Mouse (Mus musculus) ovary, postnatal 10 days (tissue): ENCODE measurements around the gene Olfr888.

Experiments used
- DNase-seq: peaks from one replicate; pipeline ENCODE4 v3.0.0; 2022; ENCODE audit warnings: low spot score

Olfr888 gene

GRCm38 (mm10) chr9:38107828-38108227 lies at the start of gene Olfr888:
TSS of gene Olfr888 (plus strand) at chr9:38108128.
- DNase-seq = no peak

- no peak for DNase-seq
Observed at GRCm38 (mm10) chr9:38061022-38061421, 46.9 kb upstream of the Olfr888 start, which contains the start of gene Olfr885. TSS of gene Olfr885 (plus strand) at chr9:38061322.

GRCm38 (mm10) chr9:38083772-38084171 lies 24.2 kb upstream of the Olfr888 start, which contains the start of gene Olfr887:
TSS of gene Olfr887 (plus strand) at chr9:38084072.
- no peak for DNase-seq

GRCm38 (mm10) chr9:38114898-38115297 lies 7.0 kb downstream of the Olfr888 start, which contains the start of gene Olfr889:
TSS of gene Olfr889 (plus strand) at chr9:38115198.
- no peak for DNase-seq

- DNase-seq = no peak
Observed at GRCm38 (mm10) chr9:38142217-38142616, 34.3 kb downstream of the Olfr888 start, which contains the start of gene Olfr890. TSS of gene Olfr890 (plus strand) at chr9:38142517.
